8 mouse cellular contexts compared by ENCODE assay signal in the genomic region with DNA sequence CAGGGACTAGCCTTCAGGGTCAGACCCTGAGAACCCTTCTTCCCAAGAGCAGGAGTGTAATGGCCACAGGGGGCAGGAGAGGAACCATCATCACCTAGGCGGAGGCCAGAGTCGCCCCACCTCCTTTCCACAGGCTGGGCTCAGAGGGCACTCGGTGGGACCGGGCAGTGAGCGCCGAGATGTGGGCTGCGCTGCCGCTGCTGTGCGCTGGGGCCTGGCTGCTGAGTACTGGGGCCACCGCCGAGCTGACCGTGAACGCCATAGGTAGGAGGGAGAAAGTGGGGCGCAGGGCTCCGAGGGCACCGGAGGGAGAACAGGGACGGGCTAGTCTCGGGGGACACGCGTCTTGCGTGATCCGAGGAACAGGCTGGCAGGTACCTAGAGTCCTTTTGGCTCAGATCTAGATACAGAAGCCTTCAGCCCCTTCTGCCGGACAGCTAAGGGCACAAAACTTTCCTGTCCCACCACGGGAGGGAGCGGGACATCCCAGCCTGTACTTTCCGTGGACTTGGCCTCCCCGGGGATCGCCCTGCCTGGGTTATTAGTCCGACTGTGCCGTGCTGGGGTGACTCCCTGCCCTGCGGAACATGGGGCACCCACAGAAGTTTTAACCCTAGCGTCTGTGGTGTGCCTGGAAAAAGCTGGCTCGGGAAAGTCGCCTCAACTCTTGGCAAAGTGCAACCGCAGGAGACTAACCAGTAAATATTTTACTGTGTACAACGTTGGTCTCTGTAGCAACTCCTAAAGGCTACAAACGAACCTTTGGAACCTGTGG. TPM values are rescaled to one million over a fixed set of nuclear protein-coding genes. Genes with fewer than 3 reads are reported as not detected.
DNase-seq lines count a peak whose midpoint lies in the region.

No protein-coding gene starts in this region.

- intact Hi-C loops in heart, postnatal 10 days (cut with DNase I) = no loop called here

- peak; percentile 17 to 43 for DNase-seq in layer of hippocampus, postnatal 10 days (ENCODE audit: low spot score in 2 of 2)
- DNase-seq in layer of hippocampus, postnatal 25 days (ENCODE audit: extremely low spot score in 1 of 2, low spot score in 1 of 2) = no peak
- DNase-seq in fibroblast of lung, adult 2 months (ENCODE audit: low read depth) = peak; percentile 63
- DNase-seq in heart, postnatal 10 days = peak; percentile 77 to 79
- DNase-seq in kidney, postnatal 36 days = peak; percentile 88 to 89
- DNase-seq in lung, postnatal 36 days = peak; percentile 92
- DNase-seq in ovary, postnatal 36 days (ENCODE audit: low spot score) = peak; percentile 74
- peak; percentile 58 for DNase-seq in urinary bladder, postnatal 25 days (ENCODE audit: low spot score)

RNA-seq across cellular contexts. Expression of gene Ctsh, which starts 0.6 kb away (rescaled TPM):
- 10 to 100 TPM; 29.2 to 32.6 TPM for total RNA-seq in layer of hippocampus, postnatal 10 days (2021)
- 10 to 100 TPM; 15.2 to 18.1 TPM for total RNA-seq in layer of hippocampus, postnatal 25 days (2021)
- total RNA-seq in heart, postnatal 10 days (2021) = 10 to 100 TPM; 42.1 to 46.6 TPM

Comparison
In these comparisons a context has a peak if more than half of its experiments do, and no peak if none do; other contexts are left out.
1. DNase-seq: peak in layer of hippocampus, postnatal 10 days (2 of 2), fibroblast of lung, adult 2 months (single experiment), heart, postnatal 10 days (2 of 2), kidney, postnatal 36 days (2 of 2), lung, postnatal 36 days (single experiment), ovary, postnatal 36 days (single experiment) and urinary bladder, postnatal 25 days (single experiment); none in layer of hippocampus, postnatal 25 days (0 of 2).